In the genomic region with DNA sequence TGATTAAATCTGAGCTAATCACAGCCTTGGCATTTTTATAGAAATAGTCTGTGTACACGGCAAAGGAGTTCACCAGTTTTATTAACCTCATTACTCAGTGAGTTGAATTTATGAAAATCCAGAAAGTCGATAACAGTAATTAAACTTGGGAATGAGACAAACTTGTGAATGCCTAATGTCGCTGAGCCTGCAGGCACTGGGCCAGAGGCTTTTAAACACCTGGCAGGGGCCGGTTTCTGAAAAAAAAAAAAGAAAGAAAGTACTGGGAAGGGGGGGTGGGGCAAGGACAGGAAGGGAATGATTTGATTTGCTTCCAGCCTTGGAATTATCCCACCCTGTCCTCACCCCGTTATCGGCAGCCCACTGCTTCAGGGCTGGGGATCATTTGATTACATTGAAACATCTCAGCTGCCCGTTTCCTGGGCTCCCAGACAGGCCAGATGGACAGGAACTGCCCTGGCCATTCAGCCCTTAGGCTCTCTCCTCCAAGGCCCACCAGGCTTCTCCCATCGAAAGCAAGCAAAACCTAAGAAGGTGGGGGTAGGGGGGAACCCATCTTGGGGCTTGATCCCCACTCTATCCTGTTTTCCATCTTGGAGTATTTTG, we compare ENCODE assay signal across 22 mouse cellular contexts. TPM values are rescaled to one million over a fixed set of nuclear protein-coding genes. Genes with fewer than 3 reads are reported as not detected.
DNase-seq lines count a peak whose midpoint lies in the region; ATAC-seq lines count a peak whose summit lies in the region.
"Had no signal": no experiment of that assay in that cellular context is flagged by ENCODE, and none has a peak within 500 bp of the region (broad histone marks: within the 10 kb centered on the region; RNA-seq: fewer than 3 reads in every experiment).

No protein-coding gene starts in this region.

- DNase-seq in hindbrain, embryonic 10.5 days (ENCODE audit: low spot score): peak; percentile 25
- DNase-seq in hindbrain, embryonic 14.5 days (ENCODE audit: low spot score): no peak
- DNase-seq in neural tube, embryonic 10.5 days (ENCODE audit: extremely low spot score, low spot score): no peak
- DNase-seq in limb, embryonic 10.5 days (ENCODE audit: low spot score): no peak
- DNase-seq in urinary bladder, postnatal 14 days (ENCODE audit: low spot score): no peak
- DNase-seq in urinary bladder, adult 2 months (ENCODE audit: low spot score): no peak
- DNase-seq: adrenal gland, postnatal 10 days; cerebellum, adult 11-12 months; cerebellum, postnatal 25 days; gastrocnemius, postnatal 14 days; heart, adult 2 months; heart, postnatal 4 days; kidney, adult 9 months; kidney, postnatal 36 days; liver; liver, postnatal 0 days; lung, postnatal 10 days; right cerebral cortex, postnatal 25 days; thymus, postnatal 36 days had no signal

- 0 out of 2 replicates have a peak overlapping the region, but pooled peaks have one; percentile 50 for H3K27ac ChIP-seq in hindbrain, embryonic 10.5 days
- no peak overlapping the region for H3K27ac ChIP-seq in hindbrain, embryonic 14.5 days
- H3K27ac ChIP-seq in neural tube, embryonic 13.5 days (replicated peaks): no peak overlapping the region
- peak overlapping the region; percentile 76 for H3K27ac ChIP-seq in limb, embryonic 10.5 days
- peak overlapping the region; percentile 18; the same call in 1 of the 2 replicates for H3K27ac ChIP-seq in neural tube, embryonic 15.5 days (replicated peaks)
- H3K27ac ChIP-seq: heart, adult 2 months; heart, embryonic 15.5 days had no signal

- H3K4me2 ChIP-seq in hindbrain, embryonic 14.5 days (replicated peaks): no peak overlapping the region
- no peak overlapping the region for H3K4me2 ChIP-seq in neural tube, embryonic 13.5 days
- H3K4me2 ChIP-seq in neural tube, embryonic 15.5 days: no peak overlapping the region
- H3K4me2 ChIP-seq: heart, embryonic 15.5 days had no signal

- WGBS in hindbrain, embryonic 10.5 days: 46% methylated on average over 8 of the region's 8 CpGs
- 22% methylated on average over 8 of the region's 8 CpGs for WGBS in hindbrain, embryonic 14.5 days
- 26% methylated on average over 8 of the region's 8 CpGs for WGBS in neural tube, embryonic 13.5 days
- 24% methylated on average over 8 of the region's 8 CpGs for WGBS in limb, embryonic 10.5 days
- WGBS in neural tube, embryonic 15.5 days: 14% methylated on average over 8 of the region's 8 CpGs

- ATAC-seq in hindbrain, embryonic 14.5 days (ENCODE audit: low FRiP score): no peak
- peak; percentile 15; the same call in 1 of the 2 replicates for ATAC-seq in neural tube, embryonic 13.5 days (ENCODE audit: low read depth)
- ATAC-seq in neural tube, embryonic 15.5 days (ENCODE audit: low FRiP score): 0 out of 2 replicates have a peak, but pooled peaks have one; percentile 13
- ATAC-seq: liver, postnatal 0 days had no signal

- H3K27me3 ChIP-seq in hindbrain, embryonic 10.5 days (ENCODE audit: insufficient read depth, poor library complexity, severe bottlenecking): no peaks in the 10 kb centered on the region
- no peaks in the 10 kb centered on the region for H3K27me3 ChIP-seq in hindbrain, embryonic 14.5 days (ENCODE audit: control insufficient read depth, insufficient read depth, low read length)
- H3K27me3 ChIP-seq in neural tube, embryonic 13.5 days: 0 out of 2 replicates have a peak, but pooled peaks cover 3% of the 10 kb centered on the region
- no peaks in the 10 kb centered on the region for H3K27me3 ChIP-seq in limb, embryonic 10.5 days (ENCODE audit: low read depth, poor library complexity, severe bottlenecking)
- no peaks in the 10 kb centered on the region for H3K27me3 ChIP-seq in neural tube, embryonic 15.5 days (replicated peaks)
- H3K27me3 ChIP-seq: heart, embryonic 15.5 days had no signal

- H3K4me1 ChIP-seq in hindbrain, embryonic 10.5 days (replicated peaks): peaks cover 30% of the 10 kb centered on the region
- H3K4me1 ChIP-seq in hindbrain, embryonic 14.5 days (replicated peaks; ENCODE audit: control insufficient read depth, insufficient read depth, low read length): peaks cover 20% of the 10 kb centered on the region; the same call in 1 of the 2 replicates
- H3K4me1 ChIP-seq in neural tube, embryonic 13.5 days (replicated peaks): peaks cover 31% of the 10 kb centered on the region
- H3K4me1 ChIP-seq in limb, embryonic 10.5 days: peaks cover 23% of the 10 kb centered on the region
- peaks cover 22% of the 10 kb centered on the region for H3K4me1 ChIP-seq in neural tube, embryonic 15.5 days

- no peak overlapping the region for H3K4me3 ChIP-seq in hindbrain, embryonic 10.5 days
- no peak overlapping the region for H3K4me3 ChIP-seq in hindbrain, embryonic 14.5 days (replicated peaks; ENCODE audit: low read length)
- no peak overlapping the region for H3K4me3 ChIP-seq in neural tube, embryonic 13.5 days
- no peak overlapping the region for H3K4me3 ChIP-seq in limb, embryonic 10.5 days
- no peak overlapping the region for H3K4me3 ChIP-seq in neural tube, embryonic 15.5 days (replicated peaks)
- H3K4me3 ChIP-seq: heart, adult 2 months; heart, embryonic 15.5 days had no signal

- H3K36me3 ChIP-seq in hindbrain, embryonic 10.5 days: no peaks in the 10 kb centered on the region
- no peaks in the 10 kb centered on the region for H3K36me3 ChIP-seq in hindbrain, embryonic 14.5 days (replicated peaks; ENCODE audit: control insufficient read depth, insufficient read depth)
- no peaks in the 10 kb centered on the region for H3K36me3 ChIP-seq in neural tube, embryonic 13.5 days
- H3K36me3 ChIP-seq in limb, embryonic 10.5 days: no peaks in the 10 kb centered on the region
- no peaks in the 10 kb centered on the region for H3K36me3 ChIP-seq in neural tube, embryonic 15.5 days
- H3K36me3 ChIP-seq: heart, embryonic 15.5 days had no signal

- H3K9me3 ChIP-seq in hindbrain, embryonic 10.5 days: no peaks in the 10 kb centered on the region
- no peaks in the 10 kb centered on the region for H3K9me3 ChIP-seq in hindbrain, embryonic 14.5 days (ENCODE audit: control insufficient read depth, low read length)
- H3K9me3 ChIP-seq in neural tube, embryonic 13.5 days: no peaks in the 10 kb centered on the region
- no peaks in the 10 kb centered on the region for H3K9me3 ChIP-seq in limb, embryonic 10.5 days (replicated peaks)
- no peaks in the 10 kb centered on the region for H3K9me3 ChIP-seq in neural tube, embryonic 15.5 days (replicated peaks)
- H3K9me3 ChIP-seq: heart, embryonic 15.5 days had no signal

- H3K9ac ChIP-seq in hindbrain, embryonic 14.5 days: no peak overlapping the region
- H3K9ac ChIP-seq in neural tube, embryonic 13.5 days: no peak overlapping the region
- H3K9ac ChIP-seq in neural tube, embryonic 15.5 days (replicated peaks): no peak overlapping the region
- H3K9ac ChIP-seq: heart, embryonic 15.5 days; liver, postnatal 0 days had no signal

RNA-seq across cellular contexts. Expression of gene Map1b, which starts 21.7 kb away (rescaled TPM):
- 743 and 1,096 TPM in 2 replicates for polyA plus RNA-seq in hindbrain, embryonic 10.5 days (2016; fragmentation: Nextera tagmentation; extraction: Ambion mirVana)
- polyA plus RNA-seq in hindbrain, embryonic 14.5 days (2014; fragmentation: Nextera tagmentation; extraction: Ambion mirVana): 2,185 and 2,283 TPM in 2 replicates
- 1,780 and 1,799 TPM in 2 replicates for polyA plus RNA-seq in neural tube, embryonic 13.5 days (2015; fragmentation: Nextera tagmentation; extraction: Ambion mirVana)
- 60.1 and 64.6 TPM in 2 replicates for polyA plus RNA-seq in limb, embryonic 10.5 days (2016; fragmentation: Nextera tagmentation; extraction: Ambion mirVana)
- polyA plus RNA-seq in neural tube, embryonic 15.5 days (2015; fragmentation: Nextera tagmentation; extraction: Ambion mirVana): 1,470 and 1,697 TPM in 2 replicates
- polyA plus RNA-seq in urinary bladder, adult 2 months (2012; rRNA removed): 7.6 and 16.2 TPM in 2 replicates

Comparison
In these comparisons a context has a peak if more than half of its experiments do, and no peak if none do; other contexts are left out.
1. H3K27ac ChIP-seq: peak in hindbrain, embryonic 10.5 days (single experiment), limb, embryonic 10.5 days (single experiment) and neural tube, embryonic 15.5 days (single experiment); none in hindbrain, embryonic 14.5 days (single experiment) and neural tube, embryonic 13.5 days (single experiment).
2. RNA of gene Map1b, which starts 21.7 kb away (polyA plus RNA-seq): 2,185 to 2,283 TPM in hindbrain, embryonic 14.5 days, 1,780 to 1,799 TPM in neural tube, embryonic 13.5 days, 1,470 to 1,697 TPM in neural tube, embryonic 15.5 days and 743 to 1,096 TPM in hindbrain, embryonic 10.5 days; 60.1 to 64.6 TPM in limb, embryonic 10.5 days and 7.6 to 16.2 TPM in urinary bladder, adult 2 months; every median in the first group is over 10 times any median in the second.